Mouse (Mus musculus) MEL (cell line): Measurements from ENCODE around the gene Adgrg4.

Source experiments
- CTCF ChIP-seq, 3 experiments: IDR thresholded peaks in 2 of 3; conservative IDR thresholded peaks in 1 of 3; 2 replicates each; pipeline ENCODE4 v1.5.1; 2011 to 2012; ENCODE audit warnings: low read length in 3 of 3, low read depth in 2 of 3, mild to moderate bottlenecking in 2 of 3, improper control_type of control experiment in 1 of 3, inconsistent platforms in 1 of 3, mixed read lengths in 1 of 3, moderate library complexity in 1 of 3; ENCODE audit not compliant: control insufficient read depth in 1 of 3, insufficient read depth in 1 of 3, poor library complexity in 1 of 3, severe bottlenecking in 1 of 3
- POLR2A ChIP-seq, 2 experiments: IDR thresholded peaks; 2 replicates each; pipeline ENCODE4 v1.6.1; 2011 to 2012; ENCODE audit warnings: low read length in 2 of 2, mild to moderate bottlenecking in 2 of 2, control low read depth in 1 of 2, improper control_type of control experiment in 1 of 2, low read depth in 1 of 2, moderate library complexity in 1 of 2; ENCODE audit not compliant: control insufficient read depth in 1 of 2, insufficient read depth in 1 of 2, poor library complexity in 1 of 2

- no peak for TF ChIP-seq POLR2A (IDR thresholded peaks at IDR 0.05; ENCODE audit: control insufficient read depth in 1 of 2, insufficient read depth in 1 of 2, low read depth in 1 of 2, low read length in 2 of 2, poor library complexity in 1 of 2)
- no peak for TF ChIP-seq CTCF (IDR thresholded peaks at IDR 0.05 in 2 of 3, conservative IDR thresholded peaks at IDR 0.05 in 1 of 3; ENCODE audit: control insufficient read depth in 1 of 3, insufficient read depth in 1 of 3, low read depth in 2 of 3, low read length in 3 of 3, poor library complexity in 1 of 3, severe bottlenecking in 1 of 3)
Measured at GRCm38 (mm10) chrX:57043869-57044268, 173.9 kb downstream of the Adgrg4 start.
